Mouse (Mus musculus) subcutaneous adipose tissue, adult 2 months (tissue): Measurements from ENCODE around the gene Cep112. TPM values are rescaled to one million over a fixed set of nuclear protein-coding genes. Genes with fewer than 3 reads are reported as not detected.

ENCODE experiments used
- polyA plus RNA-seq: library from polyadenylated mRNA; depleted of rRNA; stranded (reverse); fragments of >200 nt; gene quantifications from 2 replicates; pipeline ENCODE4 v1.2.3, GENCODE M21; 2012; ENCODE audit warnings: low replicate concordance; rRNA removed

Cep112 gene
- polyA plus RNA-seq = 0.50 and 0.87 TPM in 2 replicates

GRCm38 (mm10) chr11:108424889-108425591, at the start of gene Cep112:
TSS of gene Cep112 (plus strand) at chr11:108425192.

Other genes starting within 250 kb of the Cep112 start
- gene Apoh, start 81.8 kb upstream of the Cep112 start, polyA plus RNA-seq = 0.16 and 0.89 TPM in 2 replicates
- gene Prkca, start 81.3 kb upstream of the Cep112 start, polyA plus RNA-seq = 6.2 and 6.9 TPM in 2 replicates